Mouse (Mus musculus) forelimb bud, embryonic 11.5 days (tissue): ENCODE measurements at regions not wholly inside any gene's neighbourhood (a gene's known extent, or its start where the extent isn't known, plus 50 kb on each side); places are given as distances from the start of the nearest gene placed in this dataset.

Experiments
- DNase-seq: peaks from one replicate; pipeline ENCODE4 v3.0.0-alpha.2; 2012; ENCODE audit warnings: low read depth, low spot score

- DNase-seq, result no peak
Measured at GRCm38 (mm10) chr8:115551262-115551661, 156.3 kb downstream of the Maf start.

DNA sequence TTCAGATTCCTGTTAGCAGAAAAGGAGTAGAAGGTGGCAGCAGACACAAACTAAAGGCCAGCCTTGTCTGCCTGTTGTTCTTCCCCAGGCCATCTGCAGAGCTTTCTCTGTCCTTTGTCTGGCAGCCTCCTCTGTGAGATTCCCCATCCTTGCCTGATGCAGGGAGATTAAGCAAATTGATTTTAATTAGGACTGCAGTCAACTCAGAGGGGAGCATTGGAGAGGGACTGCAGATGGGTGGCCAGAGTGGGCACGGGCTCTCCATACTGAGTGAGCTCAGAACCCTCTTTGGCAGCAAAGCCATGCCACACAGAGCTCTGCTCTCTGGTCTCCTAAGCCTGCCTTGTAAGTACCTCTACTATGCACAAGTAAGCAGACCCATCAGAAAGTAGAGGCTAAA is 158.5 kb downstream of the Maf start:
- DNase-seq, result no peak

- no peak for DNase-seq
Measured at GRCm38 (mm10) chr8:115544067-115544466, 163.5 kb downstream of the Maf start.

DNA sequence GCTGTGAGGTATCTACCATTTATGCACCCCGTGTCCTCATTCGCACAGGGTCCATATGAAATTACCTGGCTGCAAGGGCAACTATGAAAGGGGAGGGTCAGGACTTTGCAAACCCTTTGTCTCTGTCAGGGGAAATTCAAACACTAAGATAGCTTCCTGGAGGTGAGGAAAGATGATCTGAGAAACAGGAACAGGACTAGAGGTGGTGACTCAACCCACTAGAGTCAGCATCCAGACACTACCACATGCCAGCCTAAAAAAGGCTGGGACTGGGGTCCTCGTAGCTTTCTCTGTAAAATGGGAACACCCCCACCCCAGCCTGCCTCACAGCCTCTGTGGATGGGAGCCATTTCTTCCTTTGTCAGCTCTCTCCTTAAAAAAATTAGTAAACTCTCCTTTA is 164.7 kb downstream of the Maf start:
- no peak for DNase-seq

DNA sequence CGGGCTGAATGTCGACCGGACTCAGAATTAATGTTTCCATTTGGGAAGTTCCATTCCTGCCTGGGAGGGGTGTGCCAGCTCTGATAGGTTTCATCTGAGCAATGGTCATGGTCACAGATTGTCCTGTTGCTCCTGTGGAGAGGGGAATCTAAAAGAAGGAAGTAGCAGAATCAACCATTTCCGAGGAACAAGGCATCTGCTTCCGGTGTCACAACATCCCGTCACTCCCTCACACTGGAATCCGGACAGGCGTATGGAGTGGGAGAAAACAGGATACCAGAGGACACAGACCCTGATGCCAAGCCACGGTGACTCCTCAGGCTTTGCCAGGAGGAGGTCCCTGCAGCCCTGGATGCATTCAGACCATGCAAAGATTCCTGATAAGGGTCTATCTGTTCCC is 168.0 kb downstream of the Maf start:
- no peak for DNase-seq

DNA sequence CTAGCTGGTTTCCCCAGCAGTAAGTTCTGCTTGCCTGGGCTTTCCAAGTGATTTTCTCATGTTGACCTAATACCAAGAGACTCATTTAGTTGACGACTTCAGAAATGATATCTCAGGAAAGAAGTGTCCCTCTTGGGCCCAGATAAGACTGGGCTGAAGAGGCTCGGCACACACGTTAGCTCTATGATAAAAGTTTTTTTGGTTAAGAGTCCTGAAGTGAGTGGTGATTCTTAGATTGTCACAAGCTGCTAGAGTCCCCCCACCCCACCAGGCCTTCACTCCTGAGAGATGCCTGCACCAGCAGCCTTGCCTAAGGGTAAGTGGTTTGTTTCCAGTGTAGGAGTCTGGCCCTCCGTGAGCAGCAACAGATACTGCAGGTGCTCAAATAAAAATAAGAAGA is 169.4 kb downstream of the Maf start:
- DNase-seq, result no peak

DNA sequence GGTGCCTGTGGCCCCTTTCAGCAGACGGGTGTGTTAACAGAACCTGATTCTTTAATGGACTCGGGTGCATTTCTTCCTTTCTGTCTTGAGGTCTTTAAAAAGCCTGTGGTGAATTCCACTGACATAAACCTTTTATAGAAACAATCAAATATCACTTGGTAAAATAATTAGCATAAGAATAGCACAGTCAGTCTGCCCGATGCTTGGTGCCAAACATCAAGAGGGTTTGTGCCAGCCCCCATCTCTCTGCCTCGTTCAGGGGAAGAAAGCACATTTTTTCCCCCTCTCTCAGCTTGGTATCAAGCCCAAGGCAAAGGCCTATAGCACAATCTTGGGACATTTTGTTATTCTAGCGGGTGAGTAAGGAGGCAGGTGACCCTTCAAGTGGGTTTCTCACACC is 169.8 kb downstream of the Maf start:
- DNase-seq, result no peak

DNA sequence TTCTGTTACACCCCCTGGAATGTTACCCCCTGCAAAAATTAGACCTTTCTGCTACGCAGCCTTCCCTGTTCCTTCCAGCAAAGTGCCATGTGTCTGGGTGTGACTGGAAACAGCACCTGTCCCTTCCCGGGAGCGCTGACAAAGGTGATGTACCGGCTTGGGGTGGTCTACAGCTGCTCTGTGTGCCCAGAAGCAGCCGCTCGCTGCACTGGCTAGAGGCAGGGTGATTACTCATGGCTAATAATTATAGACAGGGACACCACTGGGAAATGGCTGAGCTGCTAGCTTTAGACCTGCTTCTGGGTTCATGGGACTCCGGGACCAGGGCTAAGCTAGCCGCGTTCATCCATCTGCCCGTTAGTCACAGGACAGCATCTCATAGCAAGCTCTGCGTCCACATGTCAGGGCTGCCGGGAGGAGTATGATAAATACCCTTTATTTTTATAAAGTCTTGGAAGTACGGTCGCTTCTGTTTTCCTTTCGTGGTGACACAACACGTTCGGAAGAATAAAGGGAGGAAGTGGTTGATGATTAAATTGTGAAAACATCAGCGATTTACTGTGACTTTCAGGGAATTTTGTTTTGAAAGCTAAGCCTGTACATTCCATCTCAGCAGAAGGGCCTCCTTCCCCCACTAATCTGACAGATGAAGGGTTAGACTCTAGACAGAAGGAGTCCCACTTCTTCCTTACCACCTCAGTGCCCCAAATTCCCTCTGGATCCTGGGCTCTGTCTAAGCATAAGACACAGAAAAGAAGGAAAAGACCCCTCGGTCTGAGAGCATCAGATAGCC is 170.8 kb downstream of the Maf start:
- no peak for DNase-seq

- no peak for DNase-seq
Measured at GRCm38 (mm10) chr8:115536001-115536400, 171.6 kb downstream of the Maf start.

- DNase-seq, result no peak
Measured at GRCm38 (mm10) chr8:115534030-115534429, 173.6 kb downstream of the Maf start.

DNA sequence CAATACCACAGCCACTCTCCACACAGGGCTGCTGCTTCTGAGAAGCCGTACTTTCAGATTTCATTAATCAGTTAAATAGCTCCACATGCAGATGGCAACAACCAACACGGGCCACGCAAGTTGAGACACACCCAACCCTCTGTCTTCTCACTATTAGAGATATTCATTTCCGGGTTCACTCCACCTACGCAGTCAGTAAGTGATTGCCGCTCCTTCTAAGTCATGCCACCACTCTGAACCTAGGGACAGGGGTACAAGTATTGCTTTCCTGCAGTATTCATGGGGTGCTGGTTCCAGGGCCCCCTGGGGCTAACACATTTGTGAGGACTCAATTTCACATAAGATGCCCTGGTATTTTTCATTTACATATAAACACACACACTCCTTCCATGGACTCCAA is 176.3 kb downstream of the Maf start:
- DNase-seq, result no peak

DNA sequence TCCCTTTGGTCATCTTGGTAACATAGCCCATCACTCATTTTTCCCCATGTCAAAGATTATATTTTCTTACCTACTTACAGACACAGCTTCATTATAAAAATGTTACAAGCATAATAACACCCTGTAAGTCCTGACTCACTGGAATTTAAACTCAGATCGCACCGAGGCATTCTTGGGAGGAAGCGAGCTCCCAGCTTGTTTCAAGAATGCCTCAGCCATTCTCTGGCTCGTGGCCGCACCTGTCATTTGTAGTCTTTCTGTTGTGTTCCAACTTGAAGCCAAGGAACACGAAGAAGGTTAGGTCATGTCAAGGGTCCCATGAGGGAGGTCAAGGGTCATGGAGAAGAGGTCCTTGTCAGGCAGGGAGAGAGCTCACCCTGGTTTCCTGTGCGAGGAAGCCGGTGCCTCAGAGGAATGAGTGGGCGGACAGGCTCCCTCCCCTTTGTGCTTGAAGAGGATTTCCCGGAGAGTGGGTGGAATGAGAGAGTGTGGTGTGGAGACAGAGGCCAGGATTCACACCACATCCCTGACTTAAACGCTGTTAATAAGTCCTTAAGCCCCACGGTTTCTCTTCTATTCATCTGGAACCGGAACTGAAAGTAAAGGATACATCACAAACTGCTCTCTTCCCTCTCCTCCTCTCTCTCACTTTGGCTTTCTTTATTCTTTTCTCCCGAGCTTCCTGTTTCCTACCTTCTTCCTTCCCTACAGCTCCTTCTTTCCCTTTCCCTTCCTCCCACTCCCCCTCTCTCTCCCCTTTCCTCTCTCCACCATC is 177.8 kb downstream of the Maf start:
- no peak for DNase-seq

GRCm38 (mm10) chr8:115528879-115529278 is 178.7 kb downstream of the Maf start:
- DNase-seq, result no peak

GRCm38 (mm10) chr8:115525149-115525548 is 182.4 kb downstream of the Maf start:
- no peak for DNase-seq

DNA sequence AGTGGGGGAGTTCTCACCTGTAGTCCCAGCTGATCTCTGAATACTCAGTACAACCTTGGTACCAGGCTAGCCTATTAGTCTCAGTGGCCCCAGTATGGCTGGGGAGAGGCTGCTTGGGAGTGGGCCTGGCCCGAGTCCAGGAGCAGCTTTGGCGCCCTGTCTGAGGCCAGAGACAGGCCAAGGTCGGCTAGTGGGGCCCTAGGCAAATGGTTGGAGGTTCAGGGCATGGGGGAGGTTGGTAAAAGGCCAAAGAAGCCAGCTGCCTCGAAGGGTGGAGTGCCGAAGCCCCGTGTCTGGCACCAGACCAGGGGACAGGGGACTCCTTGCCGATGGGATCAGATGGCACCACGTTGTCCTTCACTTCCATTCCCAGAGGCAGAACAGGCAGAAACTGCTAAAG is 182.9 kb downstream of the Maf start:
- DNase-seq, result no peak

DNA sequence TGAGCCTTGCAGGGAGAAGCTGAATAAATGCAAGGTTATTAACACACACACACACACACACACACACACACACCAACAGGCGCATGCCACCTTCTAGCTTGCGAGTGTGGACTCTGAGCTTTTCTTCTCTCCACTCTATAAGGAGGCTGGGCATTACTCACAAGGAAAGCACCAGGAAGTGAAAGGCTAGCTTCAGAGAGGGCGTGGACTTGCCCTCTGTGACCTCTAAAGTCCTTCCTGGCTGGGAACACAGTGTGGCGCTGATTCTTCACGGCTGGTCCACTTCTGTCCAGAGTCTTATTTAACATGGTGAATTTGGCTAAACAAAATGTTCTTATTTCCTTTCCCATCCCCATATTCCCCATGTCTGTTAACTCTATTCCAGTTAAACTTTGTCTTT is 185.1 kb downstream of the Maf start:
- DNase-seq, result no peak

DNA sequence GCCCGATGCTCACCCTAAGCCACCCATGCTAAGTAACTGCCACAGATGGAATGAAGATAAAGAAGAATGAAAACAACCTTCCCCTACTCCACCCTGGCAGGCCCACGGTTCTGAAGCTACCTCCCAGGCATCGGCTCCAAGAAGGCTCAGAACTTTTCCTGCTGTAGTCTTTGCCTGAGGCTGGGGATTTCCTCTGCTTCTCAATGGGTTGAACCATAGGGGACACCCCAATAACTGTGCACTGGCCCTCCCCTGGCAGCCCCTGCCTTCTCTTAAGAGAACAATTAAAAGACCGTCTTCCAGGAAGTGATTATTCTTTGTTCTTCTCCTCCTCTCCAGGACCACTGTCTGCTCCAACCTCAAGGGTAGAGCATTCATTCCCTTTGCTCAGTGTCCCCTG is 191.9 kb downstream of the Maf start:
- DNase-seq, result no peak

GRCm38 (mm10) chr8:115514485-115514884 is 193.1 kb downstream of the Maf start:
- no peak for DNase-seq

DNA sequence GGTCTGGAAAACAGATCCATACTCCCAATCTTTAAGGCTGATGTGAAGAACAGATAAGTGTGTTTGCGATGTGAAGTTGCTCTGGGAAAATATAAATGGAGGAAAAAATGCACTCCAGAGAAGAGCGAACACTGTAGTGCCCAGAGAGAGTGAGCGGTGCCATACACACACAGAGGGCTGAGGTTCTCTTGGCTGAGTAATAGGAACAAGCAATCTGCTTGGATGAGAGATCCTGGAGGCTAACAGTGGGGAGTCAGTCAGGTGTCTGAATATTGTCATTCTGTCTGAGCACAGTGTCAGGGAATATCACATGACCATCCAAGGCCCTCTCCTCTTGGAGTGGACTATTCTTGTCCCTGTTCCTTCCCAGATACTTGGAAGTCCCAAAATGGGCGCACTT is 200.4 kb downstream of the Maf start:
- no peak for DNase-seq

- no peak for DNase-seq
Measured at GRCm38 (mm10) chr8:115506741-115507140, 200.9 kb downstream of the Maf start.

DNA sequence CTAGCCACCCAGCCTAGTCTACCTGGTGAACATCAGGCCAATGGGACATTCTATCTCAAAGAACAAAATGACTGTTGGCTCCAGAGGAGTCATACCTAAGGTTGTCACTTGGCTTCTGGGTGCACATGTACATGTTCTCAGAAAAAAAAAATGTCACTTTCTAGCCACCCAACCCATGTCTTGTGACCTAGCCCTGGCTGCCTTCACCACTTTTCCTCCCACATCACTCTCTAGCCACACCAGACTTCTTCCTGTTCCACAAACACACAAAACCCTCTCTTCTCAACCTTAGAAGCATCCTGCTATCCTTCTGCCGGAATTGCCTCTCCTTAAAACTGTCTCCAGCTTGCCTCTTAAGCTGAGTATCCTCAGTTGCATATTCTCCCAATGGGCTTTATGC is 211.6 kb downstream of the Maf start:
- no peak for DNase-seq

GRCm38 (mm10) chr8:115494353-115494752 is 213.2 kb downstream of the Maf start:
- no peak for DNase-seq

GRCm38 (mm10) chr8:115486904-115487303 is 220.7 kb downstream of the Maf start:
- no peak for DNase-seq
